Mouse (Mus musculus): Measurements from ENCODE around the gene Fsd1l.

DNA sequence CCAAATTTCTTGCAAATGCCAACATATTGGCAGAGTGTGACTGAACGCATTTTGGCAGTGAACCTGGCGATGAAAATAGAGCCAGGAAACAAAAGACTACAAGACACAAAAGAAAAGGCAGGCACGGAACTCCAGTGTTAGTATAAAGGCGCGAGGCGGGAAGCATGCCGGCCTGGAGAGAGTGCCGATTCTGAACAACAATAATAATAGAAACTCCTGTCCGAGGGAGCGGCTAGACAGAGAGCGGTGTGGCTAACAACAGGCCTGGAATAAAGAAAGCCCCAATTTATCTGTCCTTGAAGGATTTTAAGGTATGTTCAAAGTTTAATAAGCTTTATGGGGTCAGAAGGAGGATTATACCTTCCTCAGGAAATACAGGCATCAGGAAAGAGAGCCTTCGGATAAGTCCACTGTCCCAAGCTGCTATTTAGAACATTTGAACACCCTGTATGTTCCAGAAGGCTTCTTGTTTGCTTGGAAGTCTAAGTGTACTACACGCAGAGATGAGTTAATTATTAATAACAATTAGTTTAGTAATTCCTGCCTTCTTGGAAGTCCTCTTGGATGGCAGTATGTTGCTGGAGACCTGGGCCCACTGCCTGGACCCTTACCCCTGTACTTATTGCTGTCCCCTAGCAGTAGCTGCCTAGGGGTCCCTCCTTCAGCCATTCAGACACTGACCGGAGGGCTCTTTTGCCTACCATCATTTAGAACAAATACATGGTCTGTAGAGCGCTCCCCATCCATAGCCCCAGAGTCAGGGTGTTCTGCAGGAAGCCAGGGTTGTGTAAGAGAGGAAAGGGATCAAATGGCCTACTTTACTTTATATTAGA lies 35.0 kb upstream of the Fsd1l start:
- TF ChIP-seq POLR2A (IDR thresholded peaks at IDR 0.05; ENCODE audit: low read depth, low read length) (no peak), CTCF (conservative IDR thresholded peaks at IDR 0.05; ENCODE audit: insufficient read depth, insufficient read length, low read depth, low read length) (no peak)
